Mouse (Mus musculus): ENCODE measurements around the gene Mapk9. TPM values are rescaled to one million over a fixed set of nuclear protein-coding genes. Genes with fewer than 3 reads are reported as not detected.
A peak's percentile ranks its signal among the peaks of the same experiment; 100 is the strongest.

The Mapk9 gene
- total RNA-seq, 2 experiments from 2014 or later, result 61.6 to 71.3 TPM

GRCm38 (mm10) chr11:49837717-49838407, 8.7 kb upstream of the Mapk9 start:
- DNase-seq (ENCODE audit: low spot score in 2 of 2), result no peak

- no peak for DNase-seq (ENCODE audit: low spot score in 2 of 2)
Observed at GRCm38 (mm10) chr11:49840666-49841065, 5.9 kb upstream of the Mapk9 start.

GRCm38 (mm10) chr11:49841886-49842285, 4.7 kb upstream of the Mapk9 start:
- DNase-seq (ENCODE audit: low spot score in 2 of 2), result no peak

DNA sequence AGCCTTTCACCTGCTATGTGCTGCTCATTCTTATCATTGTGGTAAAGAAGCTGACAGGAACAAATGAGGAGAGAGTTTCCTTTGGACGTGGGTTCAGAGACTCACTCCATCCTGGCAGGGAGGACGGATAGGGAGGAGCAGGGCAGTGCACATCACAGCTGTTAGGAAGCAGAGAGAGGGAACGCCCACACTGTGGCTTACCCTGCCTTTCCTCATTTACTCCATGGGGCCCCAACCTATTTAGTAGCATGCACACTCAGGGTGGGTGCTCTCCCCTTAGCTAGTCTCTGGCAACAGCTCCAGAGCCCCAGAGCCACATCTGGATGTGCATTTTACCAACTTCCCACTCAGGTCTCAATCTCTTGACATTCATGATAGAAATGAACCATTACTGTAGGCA, 3.8 kb upstream of the Mapk9 start:
- no peak for DNase-seq (ENCODE audit: low spot score in 2 of 2)

- no peak for DNase-seq (ENCODE audit: low spot score in 2 of 2)
Observed at GRCm38 (mm10) chr11:49844311-49844710, 2.2 kb upstream of the Mapk9 start.

GRCm38 (mm10) chr11:49844969-49845368, 1.6 kb upstream of the Mapk9 start:
- DNase-seq (ENCODE audit: low spot score in 2 of 2), result peak; percentile 57 to 61

GRCm38 (mm10) chr11:49845958-49846357, 593 bp upstream of the Mapk9 start:
- no peak for DNase-seq (ENCODE audit: low spot score in 2 of 2)

DNA sequence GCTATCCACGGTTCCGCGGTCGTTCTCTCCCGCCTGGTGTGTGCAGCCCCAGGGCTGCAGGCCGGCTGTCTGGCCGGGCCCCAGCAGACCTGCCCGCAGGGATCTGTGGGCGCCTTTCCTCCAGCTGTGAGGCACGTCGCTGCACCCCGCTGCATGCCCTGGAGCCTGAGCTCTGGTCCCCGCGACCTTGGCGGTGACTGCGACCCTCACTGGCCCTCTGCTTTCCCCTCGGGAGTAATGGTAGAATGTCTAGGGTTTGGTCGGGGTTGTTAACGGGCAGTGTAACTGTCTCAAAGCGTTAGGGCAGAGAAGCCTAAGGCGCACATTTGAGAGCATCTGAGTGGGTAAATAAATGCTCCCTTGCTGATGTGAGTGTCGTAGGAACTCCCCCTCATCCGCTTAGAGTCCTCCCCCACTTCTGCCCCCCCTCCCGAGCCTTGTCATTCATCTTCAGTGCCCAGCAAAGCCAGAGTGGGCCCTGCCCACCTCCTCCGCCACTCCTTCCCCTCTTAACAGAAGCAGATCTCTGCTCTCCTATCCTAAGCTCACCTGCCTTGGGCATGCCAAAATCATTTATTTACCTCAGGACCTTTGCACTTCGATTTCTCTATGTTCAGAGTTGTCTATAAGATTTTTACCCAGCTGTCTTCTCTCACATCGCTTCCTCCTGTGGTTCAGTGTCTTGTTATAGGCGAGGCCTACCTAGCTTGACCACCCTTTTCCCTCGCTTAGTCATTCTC, 690 bp downstream of the Mapk9 start:
- DNase-seq (ENCODE audit: low spot score in 2 of 2), result peak in 1 of 2 experiments; percentile 47

DNA sequence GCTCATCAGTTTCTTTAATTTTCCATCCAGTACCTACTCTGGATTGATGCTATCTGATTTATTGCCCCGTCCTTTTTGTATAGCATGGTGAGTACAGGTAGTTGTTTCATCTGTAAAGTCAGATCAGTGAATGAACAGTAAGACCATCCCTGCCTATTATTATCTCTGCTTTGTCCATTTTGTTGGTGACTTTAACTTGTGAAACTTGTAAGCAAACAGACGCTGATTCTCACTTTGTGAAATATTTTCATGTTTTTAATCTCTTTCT, 1.2 kb downstream of the Mapk9 start:
- DNase-seq (ENCODE audit: low spot score in 2 of 2), result no peak

DNA sequence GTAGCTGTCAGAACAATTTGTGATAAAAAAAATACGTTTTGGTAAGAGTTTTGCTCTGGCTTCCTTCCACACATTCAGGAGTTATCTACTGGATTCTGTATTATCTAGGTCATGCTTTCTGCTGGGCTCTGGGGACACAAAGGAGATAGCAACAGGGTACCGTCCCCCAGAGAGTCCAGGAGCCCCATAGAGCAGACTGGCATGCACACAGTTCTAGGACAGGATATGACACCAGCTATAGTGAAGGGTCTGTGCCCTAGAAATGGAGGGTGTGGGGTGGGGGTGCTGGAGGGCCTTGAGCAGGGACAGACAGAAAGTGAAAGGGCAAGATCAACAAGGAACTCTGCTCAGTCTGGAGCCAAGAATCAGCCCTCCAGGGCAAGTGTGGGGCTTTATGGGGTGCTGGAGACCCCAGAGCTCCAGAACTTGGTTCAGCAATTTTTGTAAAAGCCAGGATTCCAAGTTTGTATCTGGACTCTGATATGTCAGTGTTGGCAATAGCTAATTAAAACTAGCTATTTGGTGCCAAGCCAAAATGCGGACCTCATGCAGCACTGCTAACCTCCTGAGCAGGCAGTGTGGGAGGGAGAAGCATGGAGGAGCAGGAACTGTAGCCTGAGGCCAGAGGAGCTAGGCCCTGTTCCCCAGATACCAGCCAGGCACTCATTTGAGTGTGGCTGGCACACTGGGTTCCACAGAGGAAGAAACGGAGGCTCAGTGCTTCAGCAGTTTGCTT, 1.7 kb downstream of the Mapk9 start:
- DNase-seq (ENCODE audit: low spot score in 2 of 2), result peak in 1 of 2 experiments; percentile 20

DNA sequence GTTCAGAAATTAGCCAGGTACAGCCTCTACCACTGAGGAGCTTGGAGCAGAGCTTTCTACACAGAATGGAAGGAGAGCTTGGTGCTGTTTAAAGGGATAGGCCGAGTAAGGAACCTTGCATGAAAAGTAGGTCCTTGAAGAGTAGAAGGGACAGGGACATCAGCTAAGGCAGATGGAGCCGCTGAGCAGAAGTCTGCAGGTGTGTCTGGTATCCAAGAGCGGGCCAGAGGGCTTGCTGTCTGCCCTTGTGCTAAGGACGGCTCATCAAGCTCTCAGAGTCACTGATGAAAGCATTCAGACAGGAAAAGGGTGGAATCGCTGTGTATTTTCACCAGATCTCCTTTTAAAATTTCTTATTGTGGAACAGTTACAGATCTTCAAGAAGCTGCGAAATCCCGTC, 3.8 kb downstream of the Mapk9 start:
- no peak for DNase-seq (ENCODE audit: low spot score in 2 of 2)

GRCm38 (mm10) chr11:49855144-49855543, 8.6 kb downstream of the Mapk9 start:
- no peak for DNase-seq (ENCODE audit: low spot score in 2 of 2)

GRCm38 (mm10) chr11:49861139-49861538, 14.6 kb downstream of the Mapk9 start:
- no peak for DNase-seq (ENCODE audit: low spot score in 2 of 2)

DNA sequence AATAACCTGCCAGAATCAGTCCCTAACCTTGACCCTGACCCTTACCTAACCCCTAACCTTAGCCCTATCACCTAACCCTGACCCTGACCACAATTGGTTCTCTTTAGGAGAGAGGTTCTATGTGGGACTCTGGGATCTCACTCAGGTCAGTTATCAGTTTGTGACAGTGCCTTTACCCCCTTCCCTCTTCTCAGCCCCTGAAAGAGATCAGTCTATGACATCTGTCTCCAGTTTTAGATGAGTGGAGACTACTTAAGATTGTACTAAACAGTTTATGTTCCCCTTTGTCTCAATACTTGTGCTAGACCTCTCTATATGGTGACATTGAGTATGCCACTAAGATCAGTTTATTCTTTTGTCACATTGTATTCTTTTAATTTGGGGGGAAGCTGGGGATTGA, 17.4 kb downstream of the Mapk9 start:
- DNase-seq (ENCODE audit: low spot score in 2 of 2), result no peak

- no peak for DNase-seq (ENCODE audit: low spot score in 2 of 2)
Observed at GRCm38 (mm10) chr11:49867320-49867719, 20.8 kb downstream of the Mapk9 start.

DNA sequence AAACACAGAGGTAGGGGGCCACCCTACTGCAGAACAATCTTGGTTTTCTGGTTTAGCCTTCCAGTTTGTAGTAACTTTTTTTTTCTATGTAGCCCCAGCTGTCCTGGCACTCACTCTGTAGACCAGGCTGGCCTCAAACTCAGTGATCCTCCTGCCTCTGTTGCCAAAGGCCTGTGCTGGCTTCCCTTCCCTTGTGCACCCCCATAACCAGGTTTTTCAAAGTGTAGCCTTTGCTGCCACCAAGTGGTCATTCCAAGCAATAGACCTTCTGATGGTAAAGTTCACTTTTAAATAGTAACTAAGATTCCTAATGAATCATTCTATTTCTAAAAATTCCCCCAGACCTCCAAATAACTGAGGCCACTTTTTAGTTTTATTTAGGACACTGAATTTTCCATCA, 23.2 kb downstream of the Mapk9 start:
- DNase-seq (ENCODE audit: low spot score in 2 of 2), result peak in 1 of 2 experiments; percentile 46

- peak in 1 of 2 experiments; percentile 28 for DNase-seq (ENCODE audit: low spot score in 2 of 2)
Observed at GRCm38 (mm10) chr11:49871914-49872313, 25.4 kb downstream of the Mapk9 start.

- DNase-seq (ENCODE audit: low spot score in 2 of 2), result no peak
Observed at GRCm38 (mm10) chr11:49872779-49873178, 26.2 kb downstream of the Mapk9 start.

GRCm38 (mm10) chr11:49876948-49877817, 30.6 kb downstream of the Mapk9 start:
- DNase-seq (ENCODE audit: low spot score in 2 of 2), result no peak

DNA sequence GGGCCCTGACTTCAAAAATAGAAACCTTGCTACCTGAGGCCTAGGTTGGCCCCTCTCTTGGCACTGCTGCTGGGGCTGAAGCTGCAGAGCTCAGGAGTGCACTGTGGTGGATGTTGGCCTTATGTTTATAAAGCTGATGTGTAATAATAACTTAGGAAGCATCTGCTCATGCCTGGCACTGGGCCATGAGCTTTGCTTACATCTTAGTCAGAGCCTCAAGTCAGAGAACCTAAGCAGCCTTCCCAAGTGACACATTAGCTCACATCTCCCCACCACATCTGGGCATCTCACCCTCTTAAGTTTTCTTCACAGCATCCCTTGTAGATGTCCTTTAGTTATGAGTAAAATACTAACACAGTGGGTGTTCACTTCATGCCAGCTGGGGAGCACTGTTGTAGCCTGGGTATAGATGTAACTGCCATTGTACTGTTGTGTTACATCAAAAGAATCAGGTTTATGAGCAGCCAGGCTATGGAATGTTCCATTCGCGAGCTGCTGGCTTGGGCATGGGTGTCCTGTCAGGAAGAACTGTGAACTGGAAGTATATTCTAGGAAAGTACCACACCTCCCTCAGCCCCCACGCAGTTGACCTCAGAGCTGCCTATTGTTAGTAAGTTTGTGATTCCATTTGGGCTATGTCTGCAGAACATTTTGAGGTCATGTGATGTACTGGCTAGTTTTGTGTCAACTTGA, 33.5 kb downstream of the Mapk9 start:
- no peak for DNase-seq (ENCODE audit: low spot score in 2 of 2)

- no peak for DNase-seq (ENCODE audit: low spot score in 2 of 2)
Observed at GRCm38 (mm10) chr11:49883394-49883793, 36.8 kb downstream of the Mapk9 start.
